Mouse (Mus musculus) midbrain, embryonic 11.5 days (tissue): ENCODE measurements at regions not wholly inside any gene's neighbourhood (a gene's known extent, or its start where the extent isn't known, plus 50 kb on each side); places are given as distances from the start of the nearest gene placed in this dataset.
A peak's percentile ranks its signal among the peaks of the same experiment; 100 is the strongest.

ENCODE experiments used
- ATAC-seq: fragments of 200-750 bp; cut with Nextera tagmentation; 2 replicates; pipeline ENCODE4 v1.8.0; 2017; ENCODE audit warnings: moderate TSS enrichment, moderate library complexity; ENCODE audit not compliant: low FRiP score
- DNase-seq: peaks from one replicate; pipeline ENCODE4 v3.0.0; 2015; ENCODE audit warnings: low spot score; ENCODE audit errors: missing footprints
- H3K27ac ChIP-seq: fragments of 300-500 bp; sonication (generic); 2 replicates; pipeline ENCODE4 v1.5.1; 2014; ENCODE audit warnings: low read depth, low read length
- H3K27me3 ChIP-seq: fragments of 300-500 bp; sonication (generic); 2 replicates; pipeline ENCODE4 v1.6.1; 2014; ENCODE audit warnings: mild to moderate bottlenecking, low read length, moderate library complexity, mixed read lengths; ENCODE audit not compliant: control insufficient read depth, insufficient read depth
- H3K36me3 ChIP-seq: fragments of 300-500 bp; sonication (generic); 2 replicates; pipeline ENCODE4 v1.6.1; 2014; ENCODE audit warnings: mild to moderate bottlenecking, low read length, moderate library complexity, mixed read lengths; ENCODE audit not compliant: control insufficient read depth, insufficient read depth
- H3K4me1 ChIP-seq: fragments of 300-500 bp; sonication (generic); 2 replicates; pipeline ENCODE4 v1.6.1; 2014; ENCODE audit warnings: low read length; ENCODE audit not compliant: control insufficient read depth, insufficient read depth
- H3K4me2 ChIP-seq: fragments of 300-500 bp; sonication (generic); 2 replicates; pipeline ENCODE4 v1.6.1; 2014; ENCODE audit warnings: mild to moderate bottlenecking, moderate library complexity
- H3K4me3 ChIP-seq: fragments of 300-500 bp; sonication (generic); 2 replicates; pipeline ENCODE4 v1.5.1; 2014; ENCODE audit warnings: low read depth, low read length
- H3K9ac ChIP-seq: fragments of 300-500 bp; sonication (generic); 2 replicates; pipeline ENCODE4 v1.6.1; 2014; ENCODE audit warnings: low read length
- H3K9me3 ChIP-seq: fragments of 300-500 bp; sonication (generic); 2 replicates; pipeline ENCODE4 v1.6.1; 2016; ENCODE audit warnings: low read length; ENCODE audit not compliant: control insufficient read depth
- WGBS: fragments of 180-500 bp; shearing (Covaris S2); extraction: QIAGEN DNeasy Blood & Tissue Kit; methylation state at CpG from one replicate; pipeline ENCODE4 v1.1.7; 2014; 5-methylcytosine and 5-hydroxymethylcytosine counted together

GRCm38 (mm10) chr16:70073740-70074139, 210.2 kb upstream of the Speer2 start:
- 88% methylated on average over 2 of the region's 2 CpGs for WGBS
- Histone ChIP-seq H3K36me3 (no peaks in the 10 kb centered on the region), H3K27me3 (no peaks in the 10 kb centered on the region), H3K9me3 (no peaks in the 10 kb centered on the region), H3K4me3 (no peak overlapping the region), H3K9ac (no peak overlapping the region), H3K27ac (no peak overlapping the region), H3K4me2 (no peak overlapping the region), H3K4me1 (no peaks in the 10 kb centered on the region)
- ATAC-seq, result no peak
- DNase-seq, result no peak

DNA sequence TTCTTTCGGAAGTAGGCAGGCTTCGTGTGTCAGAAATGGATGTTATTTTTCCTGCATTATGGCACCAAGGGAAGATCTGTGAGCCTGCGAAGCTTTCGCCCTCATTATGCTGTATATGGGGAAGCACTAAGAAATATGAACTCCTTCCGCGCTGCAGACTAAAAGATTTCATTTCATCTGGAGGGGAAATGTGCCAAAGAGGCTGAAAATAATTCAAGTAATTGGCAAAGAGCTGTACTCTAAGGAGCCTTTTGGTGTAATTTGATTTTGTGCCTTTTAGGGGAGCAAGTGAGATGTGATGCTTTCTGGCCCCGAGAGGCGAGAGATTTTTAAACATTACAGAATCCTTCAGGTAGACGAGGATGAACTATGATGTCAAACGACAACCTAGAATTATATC, 216.0 kb upstream of the Speer2 start:
- WGBS, result 90% methylated on average over 10 of the region's 10 CpGs
- no peak for DNase-seq
- no peak overlapping the region for H3K4me3 ChIP-seq
- no peak overlapping the region for H3K9ac ChIP-seq
- H3K9me3 ChIP-seq, result no peaks in the 10 kb centered on the region
- no peak overlapping the region for H3K27ac ChIP-seq
- no peak for ATAC-seq
- H3K27me3 ChIP-seq, result no peaks in the 10 kb centered on the region
- no peak overlapping the region for H3K4me2 ChIP-seq
- H3K36me3 ChIP-seq, result no peaks in the 10 kb centered on the region
- no peaks in the 10 kb centered on the region for H3K4me1 ChIP-seq

DNA sequence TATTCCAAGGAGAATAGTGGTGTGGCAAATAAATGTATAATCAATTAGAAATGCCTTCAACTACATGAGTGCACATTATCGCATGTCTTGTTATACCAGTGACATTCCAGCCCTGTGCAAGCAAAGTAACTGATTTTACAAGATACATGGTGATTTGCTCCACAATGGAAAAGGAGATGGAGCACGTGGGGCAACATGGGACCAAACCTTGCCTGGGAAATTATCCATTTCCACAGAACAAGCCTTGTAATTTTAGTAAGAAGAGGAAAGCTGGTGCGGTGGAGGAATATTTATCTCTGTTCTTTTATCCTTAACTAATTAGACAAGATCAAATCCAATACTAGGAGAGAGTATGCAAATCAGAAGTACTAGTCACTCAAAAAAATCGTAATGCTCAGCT, 222.5 kb upstream of the Gbe1 start:
- DNase-seq (no peak), ATAC-seq (no peak)
- H3K27ac ChIP-seq, result no peak overlapping the region
- no peaks in the 10 kb centered on the region for H3K36me3 ChIP-seq
- no peak overlapping the region for H3K9ac ChIP-seq
- H3K27me3 ChIP-seq, result no peaks in the 10 kb centered on the region
- H3K4me1 ChIP-seq, result no peaks in the 10 kb centered on the region
- WGBS, result 93% methylated on average over 4 of the region's 4 CpGs
- H3K4me2 ChIP-seq, result no peak overlapping the region
- H3K4me3 ChIP-seq, result no peak overlapping the region
- no peaks in the 10 kb centered on the region for H3K9me3 ChIP-seq

DNA sequence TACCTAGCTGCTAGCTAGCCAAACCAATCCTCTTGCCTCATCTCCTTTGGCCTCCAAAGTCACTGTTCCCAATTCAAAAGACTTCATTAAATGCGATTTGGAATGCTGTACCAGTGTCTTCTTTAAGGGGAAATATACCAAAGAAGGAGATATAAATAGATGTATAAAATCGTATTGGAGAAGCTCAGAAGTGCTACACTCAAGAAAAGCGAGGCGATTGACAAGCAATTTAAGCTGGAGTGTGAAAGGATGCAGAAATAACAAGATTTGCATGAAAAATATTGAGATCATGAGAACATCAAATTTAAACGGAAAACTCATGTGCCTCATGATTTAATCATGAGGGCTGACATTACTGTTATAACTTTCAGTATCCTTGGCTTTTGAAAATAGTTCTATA, 221.8 kb upstream of the Gbe1 start:
- no peaks in the 10 kb centered on the region for H3K4me1 ChIP-seq
- no peak overlapping the region for H3K4me3 ChIP-seq
- no peak overlapping the region for H3K9ac ChIP-seq
- no peak for ATAC-seq
- no peak overlapping the region for H3K27ac ChIP-seq
- DNase-seq, result no peak
- H3K4me2 ChIP-seq, result no peak overlapping the region
- H3K27me3 ChIP-seq, result no peaks in the 10 kb centered on the region
- H3K9me3 ChIP-seq, result no peaks in the 10 kb centered on the region
- H3K36me3 ChIP-seq, result no peaks in the 10 kb centered on the region
- WGBS, result 88% methylated on average over 5 of the region's 5 CpGs

DNA sequence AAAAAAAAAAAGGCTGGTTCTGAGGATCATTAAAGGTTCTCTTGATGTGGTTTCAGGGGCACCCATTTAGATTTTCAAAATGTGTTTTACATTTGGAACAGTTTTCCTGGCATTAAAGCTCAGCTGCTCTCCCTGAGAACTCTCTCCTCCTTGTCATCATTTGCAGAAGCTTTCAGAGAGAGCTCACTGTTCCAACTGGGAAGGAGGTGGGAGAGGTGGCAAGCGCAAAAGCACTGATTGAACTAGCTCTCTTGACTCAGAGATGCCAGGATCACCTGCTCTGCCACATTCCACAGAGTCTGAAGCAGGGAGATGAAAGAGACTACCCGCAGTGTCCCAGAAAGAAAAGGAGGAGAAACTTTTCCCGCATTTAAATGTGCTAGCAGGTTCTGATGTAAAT, 220.5 kb upstream of the Gbe1 start:
- 12% methylated on average over 3 of the region's 3 CpGs for WGBS
- no peak overlapping the region for H3K4me3 ChIP-seq
- H3K27me3 ChIP-seq, result no peaks in the 10 kb centered on the region
- no peak overlapping the region for H3K27ac ChIP-seq
- H3K9me3 ChIP-seq, result no peaks in the 10 kb centered on the region
- ATAC-seq (no peak), DNase-seq (no peak)
- no peak overlapping the region for H3K9ac ChIP-seq
- H3K4me1 ChIP-seq, result no peaks in the 10 kb centered on the region
- no peaks in the 10 kb centered on the region for H3K36me3 ChIP-seq
- no peak overlapping the region for H3K4me2 ChIP-seq

- Histone ChIP-seq H3K9ac (no peak overlapping the region), H3K4me3 (no peak overlapping the region), H3K27me3 (no peaks in the 10 kb centered on the region), H3K9me3 (no peaks in the 10 kb centered on the region), H3K4me2 (no peak overlapping the region), H3K36me3 (no peaks in the 10 kb centered on the region), H3K4me1 (no peaks in the 10 kb centered on the region), H3K27ac (no peak overlapping the region)
- no peak for DNase-seq
- WGBS, result 87% methylated on average over 2 of the region's 2 CpGs
- ATAC-seq, result no peak
Observed at GRCm38 (mm10) chr16:70095221-70095620, 218.5 kb upstream of the Gbe1 start.

DNA sequence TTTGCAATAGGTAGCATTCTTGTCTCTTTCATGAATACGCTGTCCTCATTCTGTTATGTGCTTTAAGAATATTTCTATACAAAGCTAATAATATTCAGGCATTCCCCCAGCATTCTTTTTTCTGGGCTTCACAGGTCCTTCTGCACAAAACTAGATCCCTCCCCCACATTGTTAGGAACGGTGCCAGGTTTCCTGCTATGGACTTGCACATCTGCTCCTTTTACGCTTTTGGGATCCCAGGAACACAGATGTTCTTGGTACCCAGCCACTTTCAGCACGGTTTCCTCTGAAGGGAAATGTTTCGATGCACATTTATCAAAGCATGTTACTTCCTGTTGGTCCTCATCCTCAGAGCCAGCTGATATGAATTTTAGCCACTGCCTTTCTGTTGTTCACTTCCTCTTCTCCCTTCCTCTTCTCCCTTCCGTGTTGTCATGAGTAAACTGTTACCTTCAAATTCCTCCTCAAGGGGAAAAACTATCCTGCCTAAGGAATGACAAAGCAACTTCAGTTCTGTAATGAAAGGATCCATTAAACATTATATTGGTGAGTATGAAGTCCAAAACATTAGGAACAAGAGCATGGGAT, 209.9 kb upstream of the Gbe1 start:
- no peaks in the 10 kb centered on the region for H3K27me3 ChIP-seq
- 72% methylated on average over 6 of the region's 6 CpGs for WGBS
- no peak overlapping the region for H3K4me3 ChIP-seq
- no peak overlapping the region for H3K4me2 ChIP-seq
- no peak overlapping the region for H3K27ac ChIP-seq
- no peak overlapping the region for H3K9ac ChIP-seq
- ATAC-seq, result no peak
- no peaks in the 10 kb centered on the region for H3K36me3 ChIP-seq
- DNase-seq, result no peak
- no peaks in the 10 kb centered on the region for H3K9me3 ChIP-seq
- no peaks in the 10 kb centered on the region for H3K4me1 ChIP-seq

DNA sequence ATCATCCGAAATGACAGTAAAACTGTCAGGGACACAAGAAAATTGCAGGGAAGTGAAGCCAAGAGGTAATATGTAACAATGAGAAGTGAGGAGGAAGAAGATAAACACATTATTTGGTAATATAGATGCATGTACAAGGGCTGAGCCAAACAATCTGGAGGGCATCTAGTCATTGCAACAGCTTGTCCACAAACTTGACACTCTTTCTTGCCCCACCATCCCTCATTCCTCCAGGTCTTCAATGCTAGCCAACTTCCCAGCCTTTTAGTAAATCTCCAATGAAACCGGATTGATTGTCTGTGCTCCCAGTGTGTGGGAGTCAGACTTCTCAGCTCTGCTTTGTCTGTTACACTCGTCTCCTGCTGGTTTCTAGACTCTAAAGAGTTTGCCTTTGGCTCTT, 172.3 kb upstream of the Gbe1 start:
- H3K27me3 ChIP-seq, result no peaks in the 10 kb centered on the region
- H3K4me1 ChIP-seq, result no peaks in the 10 kb centered on the region
- ATAC-seq, result no peak
- no peak overlapping the region for H3K4me2 ChIP-seq
- no peaks in the 10 kb centered on the region for H3K9me3 ChIP-seq
- no peak overlapping the region for H3K27ac ChIP-seq
- WGBS, result 41% methylated on average over 3 of the region's 3 CpGs
- no peak overlapping the region for H3K4me3 ChIP-seq
- no peak overlapping the region for H3K9ac ChIP-seq
- DNase-seq, result no peak
- H3K36me3 ChIP-seq, result no peaks in the 10 kb centered on the region

- Histone ChIP-seq H3K27me3 (no peaks in the 10 kb centered on the region), H3K4me1 (no peaks in the 10 kb centered on the region; the same call in 1 of the 2 replicates), H3K9me3 (no peaks in the 10 kb centered on the region), H3K4me3 (no peak overlapping the region), H3K27ac (no peak overlapping the region), H3K36me3 (no peaks in the 10 kb centered on the region), H3K9ac (no peak overlapping the region), H3K4me2 (no peak overlapping the region)
- DNase-seq (peak; percentile 84), ATAC-seq (peak; percentile 54; the same call in 1 of the 2 replicates)
- 40% methylated on average over 10 of the region's 10 CpGs for WGBS
Observed at GRCm38 (mm10) chr16:70147673-70148359, 165.9 kb upstream of the Gbe1 start.
